In genomic region chr11:116985504-116986385, GRCm38 (mm10) we compare ENCODE assay signal across 11 mouse cellular contexts.
DNase-seq lines count a peak whose midpoint lies in the region; ATAC-seq and TF ChIP-seq lines count a peak whose summit lies in the region.
"Had no signal": no experiment of that assay in that cellular context is flagged by ENCODE, and none has a peak within 500 bp of the region (broad histone marks: within the 10 kb centered on the region; RNA-seq: fewer than 3 reads in every experiment).

No protein-coding gene starts in this region.

- TF ChIP-seq CTCF in lung, postnatal 0 days (IDR thresholded peaks at IDR 0.05): no peak

- DNase-seq in heart, adult 18-20 months: peak; percentile 22 to 54
- peak; percentile 23 for DNase-seq in 416B (ENCODE audit: low read depth)
- peak; percentile 49 for DNase-seq in adrenal gland, postnatal 25 days
- peak; percentile 51 for DNase-seq in lung, postnatal 0 days (ENCODE audit: low spot score)
- DNase-seq in layer of hippocampus, postnatal 10 days (ENCODE audit: low spot score in 2 of 2): no peak
- DNase-seq in thymus, postnatal 36 days: no peak
- DNase-seq: liver, embryonic 13.5 days; right cerebral cortex, postnatal 4 days; thymus, postnatal 14 days had no signal

- H3K4me2 ChIP-seq in heart, embryonic 12.5 days: no peak overlapping the region
- H3K4me2 ChIP-seq in lung, postnatal 0 days (replicated peaks; ENCODE audit: low read depth, low read length): no peak overlapping the region
- H3K4me2 ChIP-seq: liver, embryonic 13.5 days had no signal

- H3K4me1 ChIP-seq in heart, embryonic 12.5 days (replicated peaks): peaks cover 4% of the 10 kb centered on the region
- no peaks in the 10 kb centered on the region for H3K4me1 ChIP-seq in lung, postnatal 0 days (ENCODE audit: insufficient read depth, low read depth, low read length)
- H3K4me1 ChIP-seq: liver, embryonic 13.5 days had no signal

- no peaks in the 10 kb centered on the region for H3K9me3 ChIP-seq in heart, embryonic 12.5 days (replicated peaks)
- no peaks in the 10 kb centered on the region for H3K9me3 ChIP-seq in lung, postnatal 0 days (ENCODE audit: low read length)
- H3K9me3 ChIP-seq: G1E; liver, embryonic 13.5 days had no signal

- H3K36me3 ChIP-seq in heart, embryonic 12.5 days: no peaks in the 10 kb centered on the region
- H3K36me3 ChIP-seq in lung, postnatal 0 days (ENCODE audit: insufficient read depth, low read length): no peaks in the 10 kb centered on the region
- H3K36me3 ChIP-seq: G1E; liver, embryonic 13.5 days had no signal

- no peak for ATAC-seq in heart, embryonic 12.5 days (ENCODE audit: insufficient number of reproducible peaks, low FRiP score)
- peak; percentile 60 for ATAC-seq in lung, postnatal 0 days

- TF ChIP-seq EP300 in lung, postnatal 0 days (IDR thresholded peaks at IDR 0.05): no peak

- H3K27ac ChIP-seq in heart, embryonic 12.5 days (ENCODE audit: poor library complexity, severe bottlenecking): no peak overlapping the region
- no peak overlapping the region for H3K27ac ChIP-seq in lung, postnatal 0 days (ENCODE audit: low read length)
- H3K27ac ChIP-seq: liver, embryonic 13.5 days had no signal

- peaks cover 15% of the 10 kb centered on the region for H3K27me3 ChIP-seq in heart, embryonic 12.5 days (replicated peaks)
- H3K27me3 ChIP-seq in lung, postnatal 0 days (replicated peaks; ENCODE audit: insufficient read depth, low read length): no peaks in the 10 kb centered on the region
- H3K27me3 ChIP-seq: liver, embryonic 13.5 days had no signal

- no peak overlapping the region for H3K4me3 ChIP-seq in heart, embryonic 12.5 days
- H3K4me3 ChIP-seq in lung, postnatal 0 days (ENCODE audit: low read depth, low read length): no peak overlapping the region
- H3K4me3 ChIP-seq: liver, embryonic 13.5 days had no signal

- 81% methylated on average over 15 of the region's 15 CpGs for WGBS in heart, embryonic 12.5 days
- 68% methylated on average over 15 of the region's 15 CpGs for WGBS in lung, postnatal 0 days

- no peak overlapping the region for H3K9ac ChIP-seq in heart, embryonic 12.5 days
- no peak overlapping the region for H3K9ac ChIP-seq in lung, postnatal 0 days (replicated peaks; ENCODE audit: low read depth)
- H3K9ac ChIP-seq: liver, embryonic 13.5 days had no signal

Comparison
In these comparisons a context has a peak if more than half of its experiments do, and no peak if none do; other contexts are left out.
1. DNase-seq: peak in heart, adult 18-20 months (2 of 2), 416B (single experiment), adrenal gland, postnatal 25 days (single experiment) and lung, postnatal 0 days (single experiment); none in layer of hippocampus, postnatal 10 days (0 of 2) and thymus, postnatal 36 days (0 of 2).